Comparison of ENCODE assay signal across 14 mouse cellular contexts in the genomic region with DNA sequence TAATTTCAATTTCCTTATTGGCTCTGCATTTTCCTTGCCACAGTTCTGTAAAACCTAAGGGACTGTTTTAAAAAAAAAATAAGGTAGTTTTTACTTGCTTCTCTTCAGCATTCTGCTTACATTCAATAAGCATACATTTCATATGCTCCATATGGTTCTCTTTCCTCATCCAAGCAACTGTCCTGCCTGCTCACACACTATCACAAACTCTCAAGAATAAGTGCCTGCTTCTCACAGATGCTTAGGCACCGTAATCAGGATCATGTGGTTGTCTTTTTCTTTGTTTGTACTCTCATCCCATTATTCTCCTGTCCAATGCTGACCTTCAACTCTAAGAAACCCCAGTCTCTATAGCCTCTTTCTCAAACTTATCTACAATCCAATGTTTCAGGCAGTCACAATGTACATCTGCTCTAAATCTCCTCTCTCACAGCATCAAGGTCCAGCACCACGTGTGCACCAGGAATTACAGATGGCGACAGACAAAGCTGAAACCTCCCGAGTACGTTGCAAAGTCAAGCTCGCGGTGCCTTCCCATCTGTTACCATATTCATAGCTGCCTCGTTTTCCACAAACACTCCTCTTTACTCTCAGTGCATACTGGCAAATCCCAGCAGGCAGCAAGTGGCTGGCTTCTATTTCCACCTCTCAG.
A peak's percentile ranks its signal among the peaks of the same experiment; 100 is the strongest.
DNase-seq lines count a peak whose midpoint lies in the region; ATAC-seq and TF ChIP-seq lines count a peak whose summit lies in the region.
"Had no signal": no experiment of that assay in that cellular context is flagged by ENCODE, and none has a peak within 500 bp of the region (broad histone marks: within the 10 kb centered on the region; RNA-seq: fewer than 3 reads in every experiment).

No protein-coding gene starts in this region.

- H3K4me2 ChIP-seq in midbrain, embryonic 16.5 days (ENCODE audit: low read length), result no peak overlapping the region
- no peak overlapping the region for H3K4me2 ChIP-seq in forebrain, embryonic 13.5 days
- H3K4me2 ChIP-seq in midbrain, postnatal 0 days (ENCODE audit: low read depth, low read length, poor library complexity, severe bottlenecking), result no peak overlapping the region
- no peak overlapping the region for H3K4me2 ChIP-seq in lung, postnatal 0 days (replicated peaks; ENCODE audit: low read depth, low read length)
- H3K4me2 ChIP-seq: heart, embryonic 13.5 days; stomach, embryonic 15.5 days had no signal

- H3K27me3 ChIP-seq in midbrain, embryonic 10.5 days (ENCODE audit: low read depth, poor library complexity, severe bottlenecking), result no peaks in the 10 kb centered on the region
- H3K27me3 ChIP-seq in midbrain, embryonic 16.5 days (ENCODE audit: control insufficient read depth, insufficient read depth, low read depth, low read length), result no peaks in the 10 kb centered on the region
- H3K27me3 ChIP-seq in forebrain, embryonic 13.5 days, result no peaks in the 10 kb centered on the region
- no peaks in the 10 kb centered on the region for H3K27me3 ChIP-seq in midbrain, postnatal 0 days (ENCODE audit: insufficient read depth, low read length)
- H3K27me3 ChIP-seq in lung, postnatal 0 days (replicated peaks; ENCODE audit: insufficient read depth, low read length), result no peaks in the 10 kb centered on the region
- H3K27me3 ChIP-seq in limb, embryonic 10.5 days (ENCODE audit: low read depth, poor library complexity, severe bottlenecking), result no peaks in the 10 kb centered on the region
- H3K27me3 ChIP-seq: heart, embryonic 13.5 days; stomach, embryonic 15.5 days had no signal

- no peak overlapping the region for H3K4me3 ChIP-seq in midbrain, embryonic 10.5 days
- no peak overlapping the region for H3K4me3 ChIP-seq in midbrain, embryonic 16.5 days (ENCODE audit: low read depth, low read length)
- H3K4me3 ChIP-seq in forebrain, embryonic 13.5 days, result no peak overlapping the region
- no peak overlapping the region for H3K4me3 ChIP-seq in midbrain, postnatal 0 days (ENCODE audit: low read depth, low read length)
- no peak overlapping the region for H3K4me3 ChIP-seq in lung, postnatal 0 days (ENCODE audit: low read depth, low read length)
- no peak overlapping the region for H3K4me3 ChIP-seq in limb, embryonic 10.5 days
- H3K4me3 ChIP-seq: heart, embryonic 13.5 days; stomach, embryonic 15.5 days had no signal

- TF ChIP-seq CTCF in midbrain, postnatal 0 days (IDR thresholded peaks at IDR 0.05), result no peak
- TF ChIP-seq CTCF in lung, postnatal 0 days (IDR thresholded peaks at IDR 0.05), result no peak

- no peaks in the 10 kb centered on the region for H3K36me3 ChIP-seq in midbrain, embryonic 10.5 days
- no peaks in the 10 kb centered on the region for H3K36me3 ChIP-seq in midbrain, embryonic 16.5 days (ENCODE audit: control insufficient read depth, insufficient read depth, low read length)
- no peaks in the 10 kb centered on the region for H3K36me3 ChIP-seq in forebrain, embryonic 13.5 days (ENCODE audit: poor library complexity, severe bottlenecking)
- H3K36me3 ChIP-seq in midbrain, postnatal 0 days (ENCODE audit: insufficient read depth, low read length), result no peaks in the 10 kb centered on the region
- H3K36me3 ChIP-seq in lung, postnatal 0 days (ENCODE audit: insufficient read depth, low read length), result no peaks in the 10 kb centered on the region
- no peaks in the 10 kb centered on the region for H3K36me3 ChIP-seq in limb, embryonic 10.5 days
- H3K36me3 ChIP-seq: heart, embryonic 13.5 days; stomach, embryonic 15.5 days had no signal

- 78% methylated on average over 8 of the region's 8 CpGs for WGBS in midbrain, embryonic 10.5 days
- 48% methylated on average over 8 of the region's 8 CpGs for WGBS in midbrain, embryonic 16.5 days
- 59% methylated on average over 8 of the region's 8 CpGs for WGBS in forebrain, embryonic 13.5 days
- 54% methylated on average over 8 of the region's 8 CpGs for WGBS in midbrain, postnatal 0 days
- 76% methylated on average over 8 of the region's 8 CpGs for WGBS in lung, postnatal 0 days
- 85% methylated on average over 8 of the region's 8 CpGs for WGBS in limb, embryonic 10.5 days

- TF ChIP-seq EP300 in lung, postnatal 0 days (IDR thresholded peaks at IDR 0.05), result no peak

- peaks cover 9% of the 10 kb centered on the region for H3K4me1 ChIP-seq in midbrain, embryonic 10.5 days
- H3K4me1 ChIP-seq in midbrain, embryonic 16.5 days (ENCODE audit: control insufficient read depth, insufficient read depth, low read length), result peaks cover 3% of the 10 kb centered on the region
- no peaks in the 10 kb centered on the region for H3K4me1 ChIP-seq in forebrain, embryonic 13.5 days
- no peaks in the 10 kb centered on the region for H3K4me1 ChIP-seq in midbrain, postnatal 0 days (ENCODE audit: insufficient read depth, low read length)
- H3K4me1 ChIP-seq in lung, postnatal 0 days (ENCODE audit: insufficient read depth, low read depth, low read length), result no peaks in the 10 kb centered on the region
- no peaks in the 10 kb centered on the region for H3K4me1 ChIP-seq in limb, embryonic 10.5 days
- H3K4me1 ChIP-seq: heart, embryonic 13.5 days; stomach, embryonic 15.5 days had no signal

- no peak for ATAC-seq in midbrain, embryonic 16.5 days
- peak; percentile 82 for ATAC-seq in forebrain, embryonic 13.5 days
- ATAC-seq in midbrain, postnatal 0 days (ENCODE audit: low FRiP score), result no peak
- no peak for ATAC-seq in lung, postnatal 0 days
- ATAC-seq: intestine, postnatal 0 days; liver, postnatal 0 days had no signal

- DNase-seq in midbrain, embryonic 10.5 days (ENCODE audit: low spot score), result peak; percentile 11
- peak; percentile 43 for DNase-seq in layer of hippocampus, adult 11-12 months (ENCODE audit: low spot score)
- DNase-seq in midbrain, postnatal 0 days (ENCODE audit: low spot score), result peak; percentile 50
- DNase-seq in lung, postnatal 0 days (ENCODE audit: low spot score), result no peak
- DNase-seq in thymus, postnatal 36 days, result no peak
- no peak for DNase-seq in limb, embryonic 10.5 days (ENCODE audit: low spot score)
- DNase-seq: adrenal gland, postnatal 14 days; gastrocnemius, postnatal 14 days; liver, postnatal 0 days had no signal

- H3K9ac ChIP-seq in midbrain, embryonic 16.5 days (ENCODE audit: low read depth, low read length), result no peak overlapping the region
- H3K9ac ChIP-seq in forebrain, embryonic 13.5 days, result no peak overlapping the region
- H3K9ac ChIP-seq in midbrain, postnatal 0 days (replicated peaks; ENCODE audit: low read length, poor library complexity, severe bottlenecking), result no peak overlapping the region
- H3K9ac ChIP-seq in lung, postnatal 0 days (replicated peaks; ENCODE audit: low read depth), result no peak overlapping the region
- H3K9ac ChIP-seq: heart, embryonic 13.5 days; liver, postnatal 0 days; stomach, embryonic 15.5 days had no signal

- H3K9me3 ChIP-seq in midbrain, embryonic 10.5 days (replicated peaks), result no peaks in the 10 kb centered on the region
- H3K9me3 ChIP-seq in midbrain, embryonic 16.5 days (replicated peaks; ENCODE audit: control insufficient read depth, low read length, poor library complexity, severe bottlenecking), result no peaks in the 10 kb centered on the region
- no peaks in the 10 kb centered on the region for H3K9me3 ChIP-seq in forebrain, embryonic 13.5 days (replicated peaks)
- H3K9me3 ChIP-seq in midbrain, postnatal 0 days (ENCODE audit: low read length), result no peaks in the 10 kb centered on the region
- no peaks in the 10 kb centered on the region for H3K9me3 ChIP-seq in lung, postnatal 0 days (ENCODE audit: low read length)
- no peaks in the 10 kb centered on the region for H3K9me3 ChIP-seq in limb, embryonic 10.5 days (replicated peaks)
- H3K9me3 ChIP-seq: heart, embryonic 13.5 days; stomach, embryonic 15.5 days had no signal

- H3K27ac ChIP-seq in midbrain, embryonic 10.5 days (replicated peaks), result peak overlapping the region; percentile 42; the same call in 1 of the 2 replicates
- no peak overlapping the region for H3K27ac ChIP-seq in midbrain, embryonic 16.5 days (ENCODE audit: low read length)
- peak overlapping the region; percentile 40 for H3K27ac ChIP-seq in forebrain, embryonic 13.5 days
- H3K27ac ChIP-seq in midbrain, postnatal 0 days (ENCODE audit: low read depth, low read length), result no peak overlapping the region
- H3K27ac ChIP-seq in lung, postnatal 0 days (ENCODE audit: low read length), result no peak overlapping the region
- no peak overlapping the region for H3K27ac ChIP-seq in limb, embryonic 10.5 days
- H3K27ac ChIP-seq: heart, embryonic 13.5 days; stomach, embryonic 15.5 days had no signal

Comparison
In these comparisons a context has a peak if more than half of its experiments do, and no peak if none do; other contexts are left out.
1. H3K27ac ChIP-seq: peak in midbrain, embryonic 10.5 days (single experiment) and forebrain, embryonic 13.5 days (single experiment); none in midbrain, embryonic 16.5 days (single experiment), midbrain, postnatal 0 days (single experiment), lung, postnatal 0 days (single experiment) and limb, embryonic 10.5 days (single experiment).
2. DNase-seq: peak in midbrain, embryonic 10.5 days (single experiment), layer of hippocampus, adult 11-12 months (single experiment) and midbrain, postnatal 0 days (single experiment); none in lung, postnatal 0 days (single experiment), thymus, postnatal 36 days (0 of 2) and limb, embryonic 10.5 days (single experiment).